In the genomic region with DNA sequence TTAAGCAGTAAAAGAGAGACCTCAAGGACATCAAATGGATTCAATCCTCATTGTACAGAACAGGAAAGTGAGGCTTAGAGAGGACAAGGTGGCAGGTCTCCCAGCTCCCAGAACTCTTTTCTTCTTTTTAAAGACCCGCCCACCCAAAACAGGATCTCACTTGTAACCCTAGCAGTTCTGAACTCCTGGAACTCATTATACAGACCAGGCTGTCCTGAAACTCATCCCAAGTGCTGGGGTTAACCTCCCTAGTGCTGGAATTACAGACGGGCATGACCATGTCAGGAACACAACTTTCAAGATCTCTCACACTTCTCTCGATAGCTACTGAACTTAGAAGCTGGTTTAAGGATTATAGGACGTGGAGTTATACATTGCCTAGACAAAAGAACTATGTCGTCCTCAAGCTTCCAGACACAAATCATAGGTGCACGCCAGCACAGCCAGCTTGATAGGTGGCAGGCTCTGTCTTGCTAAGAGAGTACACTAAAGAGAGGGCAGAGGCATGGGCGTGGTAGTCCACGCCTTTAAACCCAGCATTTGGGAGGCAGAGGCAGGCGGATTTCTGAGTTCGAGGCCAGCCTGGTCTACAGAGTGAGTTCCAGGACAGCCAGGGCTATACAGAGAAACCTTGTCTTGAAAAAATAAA, we compare ENCODE assay signal across 26 mouse cellular contexts. TPM values are rescaled to one million over a fixed set of nuclear protein-coding genes. Genes with fewer than 3 reads are reported as not detected.
A peak's percentile ranks its signal among the peaks of the same experiment; 100 is the strongest.
DNase-seq lines count a peak whose midpoint lies in the region; ATAC-seq and TF ChIP-seq lines count a peak whose summit lies in the region.
"Had no signal": no experiment of that assay in that cellular context is flagged by ENCODE, and none has a peak within 500 bp of the region (broad histone marks: within the 10 kb centered on the region; RNA-seq: fewer than 3 reads in every experiment).

No protein-coding gene starts in this region.

- no peak overlapping the region for H3K9ac ChIP-seq in intestine, postnatal 0 days (ENCODE audit: low read depth, low read length)
- no peak overlapping the region for H3K9ac ChIP-seq in intestine, embryonic 15.5 days
- H3K9ac ChIP-seq in midbrain, embryonic 11.5 days (ENCODE audit: low read length), result no peak overlapping the region
- no peak overlapping the region for H3K9ac ChIP-seq in midbrain, embryonic 13.5 days (replicated peaks)
- H3K9ac ChIP-seq in heart, adult 2 months (ENCODE audit: low read depth, low read length), result no peak overlapping the region
- H3K9ac ChIP-seq: heart, embryonic 13.5 days; limb, embryonic 12.5 days; liver, embryonic 12.5 days; midbrain, embryonic 12.5 days had no signal

- H3K9me3 ChIP-seq in intestine, postnatal 0 days (ENCODE audit: control insufficient read depth), result no peaks in the 10 kb centered on the region
- no peaks in the 10 kb centered on the region for H3K9me3 ChIP-seq in intestine, embryonic 15.5 days
- H3K9me3 ChIP-seq in midbrain, embryonic 11.5 days (ENCODE audit: control insufficient read depth, low read length), result no peaks in the 10 kb centered on the region
- H3K9me3 ChIP-seq in midbrain, embryonic 13.5 days, result no peaks in the 10 kb centered on the region
- H3K9me3 ChIP-seq: G1E; heart, embryonic 13.5 days; limb, embryonic 12.5 days; liver, embryonic 12.5 days; midbrain, embryonic 12.5 days had no signal

- no peaks in the 10 kb centered on the region for H3K27me3 ChIP-seq in intestine, postnatal 0 days (replicated peaks; ENCODE audit: control insufficient read depth, insufficient read depth, low read length)
- H3K27me3 ChIP-seq in intestine, embryonic 15.5 days (replicated peaks), result no peaks in the 10 kb centered on the region
- no peaks in the 10 kb centered on the region for H3K27me3 ChIP-seq in midbrain, embryonic 11.5 days (ENCODE audit: control insufficient read depth, insufficient read depth, low read length)
- no peaks in the 10 kb centered on the region for H3K27me3 ChIP-seq in midbrain, embryonic 13.5 days
- H3K27me3 ChIP-seq in heart, adult 2 months (ENCODE audit: control insufficient read depth, insufficient read depth, low read length), result no peaks in the 10 kb centered on the region
- H3K27me3 ChIP-seq: heart, embryonic 13.5 days; limb, embryonic 12.5 days; liver, embryonic 12.5 days; midbrain, embryonic 12.5 days; Patski had no signal

- peak; percentile 19 for DNase-seq in midbrain, embryonic 11.5 days (ENCODE audit: low spot score, missing footprints)
- DNase-seq in heart, adult 2 months, result no peak
- no peak for DNase-seq in frontal cortex, postnatal 25 days (ENCODE audit: low spot score in 2 of 2)
- DNase-seq: adrenal gland, adult 8-10 months; cerebellum, adult 11-12 months; cerebellum, postnatal 10 days; gastrocnemius, postnatal 25 days; heart, adult 18-20 months; heart, postnatal 14 days; kidney, adult 2 months; lung, adult 2 months; lung, postnatal 14 days; thymus, adult 18-20 months; thymus, postnatal 4 days had no signal

- H3K4me3 ChIP-seq in intestine, postnatal 0 days (ENCODE audit: low read depth, low read length), result no peak overlapping the region
- no peak overlapping the region for H3K4me3 ChIP-seq in intestine, embryonic 15.5 days (replicated peaks)
- no peak overlapping the region for H3K4me3 ChIP-seq in midbrain, embryonic 11.5 days (ENCODE audit: low read depth, low read length)
- no peak overlapping the region for H3K4me3 ChIP-seq in midbrain, embryonic 13.5 days (replicated peaks)
- H3K4me3 ChIP-seq in olfactory bulb, adult 2 months (ENCODE audit: insufficient read depth, low read depth, low read length), result no peak overlapping the region
- no peak overlapping the region for H3K4me3 ChIP-seq in heart, adult 2 months
- H3K4me3 ChIP-seq: heart, embryonic 13.5 days; limb, embryonic 12.5 days; liver, embryonic 12.5 days; midbrain, embryonic 12.5 days had no signal

- intact Hi-C loops in heart, adult 2 months (cut with DNase I), result no loop called here

- peaks cover 13% of the 10 kb centered on the region for H3K79me2 ChIP-seq in heart, adult 2 months (replicated peaks; ENCODE audit: control insufficient read depth, insufficient read depth, low read length)

- H3K36me3 ChIP-seq in intestine, postnatal 0 days (ENCODE audit: control insufficient read depth, insufficient read depth), result no peaks in the 10 kb centered on the region
- no peaks in the 10 kb centered on the region for H3K36me3 ChIP-seq in intestine, embryonic 15.5 days
- H3K36me3 ChIP-seq in midbrain, embryonic 11.5 days (ENCODE audit: control insufficient read depth, insufficient read depth, low read length), result no peaks in the 10 kb centered on the region
- no peaks in the 10 kb centered on the region for H3K36me3 ChIP-seq in midbrain, embryonic 13.5 days
- H3K36me3 ChIP-seq in heart, adult 2 months (ENCODE audit: control insufficient read depth, insufficient read depth, low read length), result peaks cover 2% of the 10 kb centered on the region; the same call in 1 of the 2 replicates
- H3K36me3 ChIP-seq: heart, embryonic 13.5 days; limb, embryonic 12.5 days; liver, embryonic 12.5 days; midbrain, embryonic 12.5 days had no signal

- ATAC-seq in intestine, postnatal 0 days, result no peak
- no peak for ATAC-seq in intestine, embryonic 15.5 days
- no peak for ATAC-seq in midbrain, embryonic 11.5 days (ENCODE audit: low FRiP score)
- ATAC-seq in midbrain, embryonic 13.5 days, result no peak
- ATAC-seq: activated CD4-positive, CD25-positive, alpha-beta regulatory T cell, adult 4 months; forebrain, embryonic 16.5 days; liver, embryonic 12.5 days; Patski had no signal

- H3K4me1 ChIP-seq in intestine, postnatal 0 days (replicated peaks; ENCODE audit: control insufficient read depth, insufficient read depth, low read length), result no peaks in the 10 kb centered on the region
- H3K4me1 ChIP-seq in intestine, embryonic 15.5 days (replicated peaks), result no peaks in the 10 kb centered on the region
- H3K4me1 ChIP-seq in midbrain, embryonic 11.5 days (ENCODE audit: control insufficient read depth, insufficient read depth, low read length), result 0 out of 2 replicates have a peak, but pooled peaks cover 2% of the 10 kb centered on the region
- 0 out of 2 replicates have a peak, but pooled peaks cover 3% of the 10 kb centered on the region for H3K4me1 ChIP-seq in midbrain, embryonic 13.5 days (replicated peaks)
- H3K4me1 ChIP-seq in olfactory bulb, adult 2 months (ENCODE audit: control insufficient read depth, insufficient read depth, low read length), result peaks cover 17% of the 10 kb centered on the region
- peaks cover 4% of the 10 kb centered on the region for H3K4me1 ChIP-seq in heart, adult 2 months (ENCODE audit: control insufficient read depth, insufficient read depth, low read length)

- 82% methylated on average over 10 of the region's 10 CpGs for WGBS in intestine, postnatal 0 days
- 85% methylated on average over 10 of the region's 10 CpGs for WGBS in intestine, embryonic 15.5 days
- WGBS in midbrain, embryonic 11.5 days, result 87% methylated on average over 10 of the region's 10 CpGs
- 88% methylated on average over 10 of the region's 10 CpGs for WGBS in midbrain, embryonic 13.5 days
- 53% methylated on average over 10 of the region's 10 CpGs for WGBS in olfactory bulb, adult 2 months
- WGBS in heart, adult 2 months, result 91% methylated on average over 10 of the region's 10 CpGs

- no peak for TF ChIP-seq CTCF in intestine, postnatal 0 days (IDR thresholded peaks at IDR 0.05; ENCODE audit: low read depth)
- no peak for TF ChIP-seq CTCF in olfactory bulb, adult 2 months (IDR thresholded peaks at IDR 0.05; ENCODE audit: insufficient read depth, low read depth, low read length)
- TF ChIP-seq CTCF in heart, adult 2 months (IDR thresholded peaks at IDR 0.05), result no peak

- TF ChIP-seq EP300 in heart, adult 2 months (IDR thresholded peaks at IDR 0.05; ENCODE audit: insufficient read depth, low read depth, low read length), result no peak

- no peak for TF ChIP-seq POLR2A in olfactory bulb, adult 2 months (IDR thresholded peaks at IDR 0.05; ENCODE audit: insufficient read depth, low read depth, low read length)
- TF ChIP-seq POLR2A in heart, adult 2 months (IDR thresholded peaks at IDR 0.05; ENCODE audit: insufficient read depth, low read depth, low read length), result no peak

- no peak overlapping the region for H3K4me2 ChIP-seq in intestine, postnatal 0 days (replicated peaks; ENCODE audit: low read depth)
- H3K4me2 ChIP-seq in intestine, embryonic 15.5 days (replicated peaks), result no peak overlapping the region
- H3K4me2 ChIP-seq in midbrain, embryonic 11.5 days, result no peak overlapping the region
- no peak overlapping the region for H3K4me2 ChIP-seq in midbrain, embryonic 13.5 days (replicated peaks)
- H3K4me2 ChIP-seq: heart, embryonic 13.5 days; limb, embryonic 12.5 days; liver, embryonic 12.5 days; midbrain, embryonic 12.5 days had no signal

- peak overlapping the region; percentile 42; the same call in 1 of the 2 replicates for H3K27ac ChIP-seq in intestine, postnatal 0 days (ENCODE audit: low read depth, low read length)
- no peak overlapping the region for H3K27ac ChIP-seq in intestine, embryonic 15.5 days
- H3K27ac ChIP-seq in midbrain, embryonic 11.5 days (ENCODE audit: low read depth, low read length), result no peak overlapping the region
- H3K27ac ChIP-seq in midbrain, embryonic 13.5 days, result no peak overlapping the region
- peak overlapping the region; percentile 95 for H3K27ac ChIP-seq in olfactory bulb, adult 2 months (ENCODE audit: insufficient read depth, low read depth, low read length)
- no peak overlapping the region for H3K27ac ChIP-seq in heart, adult 2 months
- H3K27ac ChIP-seq: heart, embryonic 13.5 days; limb, embryonic 12.5 days; liver, embryonic 12.5 days; midbrain, embryonic 12.5 days had no signal

RNA-seq across cellular contexts. Expression of gene Uchl4, which starts 15.1 kb away (rescaled TPM):
- polyA plus RNA-seq in intestine, postnatal 0 days (2015; fragmentation: Nextera tagmentation; extraction: Ambion mirVana), result 1.8 and 2.0 TPM in 2 replicates
- polyA plus RNA-seq in intestine, embryonic 15.5 days (2015; fragmentation: Nextera tagmentation; extraction: Ambion mirVana), result 2.2 and 3.3 TPM in 2 replicates
- polyA plus RNA-seq in midbrain, embryonic 11.5 days (2014; fragmentation: Nextera tagmentation; extraction: Ambion mirVana), result 1.8 and 2.6 TPM in 2 replicates
- polyA plus RNA-seq in midbrain, embryonic 13.5 days (2015; fragmentation: Nextera tagmentation; extraction: Ambion mirVana), result 2.8 and 3.7 TPM in 2 replicates
- not detected in 2 replicates for polyA plus RNA-seq in olfactory bulb, adult 2 months (2012; ENCODE audit: insufficient read depth, insufficient read length, low replicate concordance, missing spikeins)
- 1 to 10 TPM; 2.3 to 2.4 TPM for total RNA-seq in heart, adult 2 months (2021)
- polyA plus RNA-seq in heart, adult 2 months (2012; rRNA removed), result 0.21 and 0.44 TPM in 2 replicates
- polyA plus RNA-seq: G1E; lung, adult 2 months had no signal

RNA-seq across cellular contexts. Expression of gene Map2k1, which starts 33.5 kb away (rescaled TPM):
- 82.1 and 84.0 TPM in 2 replicates for polyA plus RNA-seq in intestine, postnatal 0 days (2015; fragmentation: Nextera tagmentation; extraction: Ambion mirVana)
- polyA plus RNA-seq in intestine, embryonic 15.5 days (2015; fragmentation: Nextera tagmentation; extraction: Ambion mirVana), result 97.9 and 102 TPM in 2 replicates
- 78.2 and 78.8 TPM in 2 replicates for polyA plus RNA-seq in midbrain, embryonic 11.5 days (2014; fragmentation: Nextera tagmentation; extraction: Ambion mirVana)
- 41.6 and 46.6 TPM in 2 replicates for polyA plus RNA-seq in midbrain, embryonic 13.5 days (2015; fragmentation: Nextera tagmentation; extraction: Ambion mirVana)
- 126 and 566 TPM in 2 replicates for polyA plus RNA-seq in olfactory bulb, adult 2 months (2012; ENCODE audit: insufficient read depth, insufficient read length, low replicate concordance, missing spikeins)
- 10 to 100 TPM; 47.2 to 47.5 TPM for total RNA-seq in heart, adult 2 months (2021)
- 30.0 and 43.3 TPM in 2 replicates for polyA plus RNA-seq in heart, adult 2 months (2012; rRNA removed)

RNA-seq across cellular contexts. Expression of gene Snapc5, which starts 40.8 kb away (rescaled TPM):
- 32.9 and 36.7 TPM in 2 replicates for polyA plus RNA-seq in intestine, postnatal 0 days (2015; fragmentation: Nextera tagmentation; extraction: Ambion mirVana)
- polyA plus RNA-seq in intestine, embryonic 15.5 days (2015; fragmentation: Nextera tagmentation; extraction: Ambion mirVana), result 29.3 and 39.6 TPM in 2 replicates
- polyA plus RNA-seq in midbrain, embryonic 11.5 days (2014; fragmentation: Nextera tagmentation; extraction: Ambion mirVana), result 37.3 and 37.4 TPM in 2 replicates
- polyA plus RNA-seq in midbrain, embryonic 13.5 days (2015; fragmentation: Nextera tagmentation; extraction: Ambion mirVana), result 39.2 and 44.9 TPM in 2 replicates
- not detected in 2 replicates for polyA plus RNA-seq in olfactory bulb, adult 2 months (2012; ENCODE audit: insufficient read depth, insufficient read length, low replicate concordance, missing spikeins)
- total RNA-seq in heart, adult 2 months (2021), result 10 to 100 TPM; 22.8 to 23.2 TPM
- polyA plus RNA-seq in heart, adult 2 months (2012; rRNA removed), result 12.1 and 15.8 TPM in 2 replicates

RNA-seq across cellular contexts. Expression of gene Rpl4, which starts 46.7 kb away (rescaled TPM):
- 575 and 580 TPM in 2 replicates for polyA plus RNA-seq in intestine, postnatal 0 days (2015; fragmentation: Nextera tagmentation; extraction: Ambion mirVana)
- 1,198 and 1,252 TPM in 2 replicates for polyA plus RNA-seq in intestine, embryonic 15.5 days (2015; fragmentation: Nextera tagmentation; extraction: Ambion mirVana)
- 1,103 and 1,131 TPM in 2 replicates for polyA plus RNA-seq in midbrain, embryonic 11.5 days (2014; fragmentation: Nextera tagmentation; extraction: Ambion mirVana)
- polyA plus RNA-seq in midbrain, embryonic 13.5 days (2015; fragmentation: Nextera tagmentation; extraction: Ambion mirVana), result 668 and 675 TPM in 2 replicates
- 468 TPM in 1 of 2 replicates, not detected in the other for polyA plus RNA-seq in olfactory bulb, adult 2 months (2012; ENCODE audit: insufficient read depth, insufficient read length, low replicate concordance, missing spikeins)
- 100 to 1,000 TPM; 436 to 501 TPM for total RNA-seq in heart, adult 2 months (2021)
- polyA plus RNA-seq in heart, adult 2 months (2012; rRNA removed), result 261 and 333 TPM in 2 replicates

RNA-seq across cellular contexts. Expression of gene Zwilch, which starts 47.0 kb away (rescaled TPM):
- 3.0 and 4.1 TPM in 2 replicates for polyA plus RNA-seq in intestine, postnatal 0 days (2015; fragmentation: Nextera tagmentation; extraction: Ambion mirVana)
- polyA plus RNA-seq in intestine, embryonic 15.5 days (2015; fragmentation: Nextera tagmentation; extraction: Ambion mirVana), result 20.4 and 21.6 TPM in 2 replicates
- polyA plus RNA-seq in midbrain, embryonic 11.5 days (2014; fragmentation: Nextera tagmentation; extraction: Ambion mirVana), result 30.5 and 32.8 TPM in 2 replicates
- 9.3 and 10.9 TPM in 2 replicates for polyA plus RNA-seq in midbrain, embryonic 13.5 days (2015; fragmentation: Nextera tagmentation; extraction: Ambion mirVana)
- polyA plus RNA-seq in olfactory bulb, adult 2 months (2012; ENCODE audit: insufficient read depth, insufficient read length, low replicate concordance, missing spikeins), result not detected in 2 replicates
- total RNA-seq in heart, adult 2 months (2021), result under 1 TPM; 0.50 to 0.96 TPM
- polyA plus RNA-seq in heart, adult 2 months (2012; rRNA removed), result 0.18 and 0.23 TPM in 2 replicates

Comparison
In these comparisons a context has a peak if more than half of its experiments do, and no peak if none do; other contexts are left out.
1. H3K27ac ChIP-seq: peak in intestine, postnatal 0 days (single experiment) and olfactory bulb, adult 2 months (single experiment); none in intestine, embryonic 15.5 days (single experiment), midbrain, embryonic 11.5 days (single experiment), midbrain, embryonic 13.5 days (single experiment) and heart, adult 2 months (single experiment).